Mouse (Mus musculus) ES-Bruce4 (cell line): ENCODE results near the gene Col4a2. TPM values are rescaled to one million over a fixed set of nuclear protein-coding genes. Genes with fewer than 3 reads are reported as not detected.
A peak's percentile ranks its signal among the peaks of the same experiment; 100 is the strongest.
"Not testable (repeated sequence)": the region's sequence is repeated elsewhere in the genome, so short reads cannot be mapped to it uniquely, and the experiment has no call there.

Experiments used
- H3K27ac ChIP-seq: 2 replicates; pipeline ENCODE4 v1.5.1; 2012; ENCODE audit warnings: low read length, inconsistent platforms; ENCODE audit not compliant: insufficient read depth
- H3K27me3 ChIP-seq: 2 replicates; pipeline ENCODE4 v1.6.1; 2012; ENCODE audit warnings: mild to moderate bottlenecking, low read length, inconsistent platforms; ENCODE audit not compliant: control insufficient read depth, poor library complexity, insufficient read depth, severe bottlenecking
- H3K36me3 ChIP-seq: 2 replicates; pipeline ENCODE4 v1.6.1; 2012; ENCODE audit warnings: inconsistent platforms, mild to moderate bottlenecking, low read length, moderate library complexity; ENCODE audit not compliant: control insufficient read depth, poor library complexity, insufficient read depth, severe bottlenecking
- H3K4me1 ChIP-seq: one replicate; pipeline ENCODE4 v1.8.1; 2011; ENCODE audit warnings: low read length; ENCODE audit not compliant: control insufficient read depth, insufficient read depth
- H3K4me3 ChIP-seq: 2 replicates; pipeline ENCODE4 v1.5.1; 2011; ENCODE audit warnings: low read depth, mild to moderate bottlenecking, low read length
- H3K9ac ChIP-seq: 2 replicates; pipeline ENCODE4 v1.6.1; 2012; ENCODE audit warnings: low read depth, mild to moderate bottlenecking, inconsistent platforms; ENCODE audit not compliant: poor library complexity, severe bottlenecking
- H3K9me3 ChIP-seq: replicated peaks from 2 replicates; pipeline ENCODE4 v1.6.1; 2012; ENCODE audit warnings: mild to moderate bottlenecking, low read length, inconsistent platforms; ENCODE audit not compliant: control insufficient read depth, poor library complexity, insufficient read depth, severe bottlenecking
- CTCF ChIP-seq: IDR thresholded peaks from one replicate; pipeline ENCODE4 v1.8.1; 2011; ENCODE audit warnings: low read depth, low read length
- EP300 ChIP-seq: IDR thresholded peaks from 2 replicates; pipeline ENCODE4 v1.6.1; 2011; ENCODE audit warnings: low read depth, low read length; ENCODE audit not compliant: insufficient read depth
- POLR2A ChIP-seq: IDR thresholded peaks from one replicate; pipeline ENCODE4 v1.8.1; 2011; ENCODE audit warnings: low read length; ENCODE audit not compliant: insufficient read depth
- polyA plus RNA-seq: library from polyadenylated mRNA; stranded (reverse); fragments of >200 nt; gene quantifications from 2 replicates; pipeline ENCODE4 v1.2.4, GENCODE M21; 2011; ENCODE audit warnings: low read depth; ENCODE audit not compliant: missing spikeins, insufficient read depth, insufficient read length

Col4a2 gene
- polyA plus RNA-seq, 1 experiment = 30.3 TPM

- H3K4me1 ChIP-seq = no peaks in the 10 kb centered on the region
- H3K36me3 ChIP-seq = no peaks in the 10 kb centered on the region
- H3K9me3 ChIP-seq = no peaks in the 10 kb centered on the region
- TF ChIP-seq CTCF (peak; percentile 86), EP300 (no peak)
- no peak overlapping the region for H3K27ac ChIP-seq
- no peak overlapping the region for H3K4me3 ChIP-seq
- no peak overlapping the region for H3K9ac ChIP-seq
- no peaks in the 10 kb centered on the region for H3K27me3 ChIP-seq
Measured at GRCm38 (mm10) chr8:11486142-11486541, 173.5 kb downstream of the Col4a2 start.

DNA sequence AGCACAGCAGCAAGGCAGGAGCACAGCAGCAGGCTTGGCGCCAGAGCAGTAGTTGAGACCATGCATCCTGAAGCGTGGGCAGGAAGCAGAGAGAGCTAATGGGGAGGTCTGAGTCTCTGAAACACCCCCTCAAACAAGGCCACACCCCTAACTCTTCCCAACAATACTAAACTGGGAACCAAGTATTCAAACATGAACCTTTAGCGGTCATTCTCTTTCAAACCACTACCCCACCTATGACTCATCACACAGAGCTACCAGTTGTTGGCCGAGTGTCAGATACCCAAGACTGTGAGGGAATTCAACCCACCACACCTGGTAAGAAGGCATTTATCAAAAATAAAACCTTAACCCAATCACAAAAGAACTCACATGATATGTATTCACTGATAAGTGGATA, 174.6 kb downstream of the Col4a2 start:
- Histone ChIP-seq H3K27me3 (no peaks in the 10 kb centered on the region), H3K4me3 (no peak overlapping the region), H3K9me3 (no peaks in the 10 kb centered on the region), H3K27ac (no peak overlapping the region), H3K4me1 (no peaks in the 10 kb centered on the region), H3K36me3 (no peaks in the 10 kb centered on the region), H3K9ac (no peak overlapping the region)
- TF ChIP-seq EP300 (no peak), POLR2A (no peak), CTCF (no peak)

DNA sequence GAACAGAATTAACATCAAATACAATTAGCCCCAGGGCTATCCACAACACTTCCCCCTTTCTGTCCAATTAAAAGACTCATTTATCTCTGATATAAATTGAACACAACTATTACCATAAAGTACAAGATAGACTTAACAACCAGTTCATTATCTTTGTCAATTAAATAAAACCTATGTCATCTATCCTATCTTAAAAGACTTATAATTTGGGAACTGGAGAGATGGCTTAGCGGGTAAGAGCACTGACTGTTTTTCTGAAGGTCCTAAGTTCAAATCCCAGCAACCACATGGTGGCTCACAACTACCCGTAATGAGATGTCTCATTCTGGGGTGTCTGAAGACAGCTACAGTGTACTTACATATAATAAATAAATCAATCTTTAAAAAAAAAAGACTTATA, 179.7 kb downstream of the Col4a2 start:
- not testable (repeated sequence) for H3K4me3 ChIP-seq, H3K36me3 ChIP-seq, H3K27me3 ChIP-seq, H3K9me3 ChIP-seq, H3K27ac ChIP-seq, H3K4me1 ChIP-seq, H3K9ac ChIP-seq

DNA sequence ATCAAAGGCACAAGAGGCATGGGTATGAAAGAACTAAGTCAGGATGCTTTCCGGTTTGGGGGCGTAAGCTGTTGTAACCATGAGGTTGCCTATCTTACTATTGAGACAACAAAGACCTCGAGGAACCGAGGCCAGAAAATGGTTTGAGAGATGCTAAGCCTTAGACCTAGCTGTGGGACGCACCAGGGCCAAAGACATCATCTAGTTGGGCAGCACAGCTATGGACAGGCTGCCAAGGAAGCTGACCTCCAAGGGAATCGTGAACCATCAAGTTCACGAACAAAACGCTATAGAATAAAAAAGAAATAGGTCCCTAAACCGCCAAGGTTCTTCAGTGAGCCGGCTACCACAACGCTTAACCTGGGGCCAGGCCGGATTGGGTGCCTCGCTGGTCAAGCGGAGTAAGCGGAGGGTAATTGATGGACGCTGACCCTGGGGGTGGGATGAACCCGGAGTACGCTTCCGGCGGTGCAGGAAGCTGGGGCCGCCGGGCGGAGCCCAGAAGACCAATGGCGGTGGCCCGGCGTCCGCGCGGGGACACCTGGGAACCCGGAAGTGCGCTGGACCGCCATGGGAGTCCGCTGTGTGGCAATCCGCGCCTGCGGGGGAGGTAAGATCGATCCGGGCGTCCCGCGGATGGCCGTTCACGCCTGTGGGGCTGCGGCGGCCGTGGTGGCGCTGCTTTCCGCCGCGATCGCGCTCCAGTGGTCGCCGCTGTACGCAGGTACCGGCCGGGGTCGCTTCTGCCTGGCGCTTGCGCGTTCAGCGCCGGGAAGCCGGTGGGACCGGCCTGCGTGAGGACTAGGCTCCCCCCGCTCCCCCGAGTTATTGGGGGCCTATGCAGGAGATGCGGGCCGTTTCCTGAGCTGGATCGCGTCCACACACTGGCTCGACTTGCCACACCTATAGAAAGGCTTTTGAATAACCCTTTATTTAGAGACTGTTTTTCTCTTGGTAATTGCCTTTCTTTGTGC, 184.7 kb downstream of the Col4a2 start, which contains the start of gene Naxd:
Gene Naxd, plus strand, starts transcription at position 490 of the 974 bp plus-strand sequence.
- peak within 1 kb of the TSS; percentile 83 for H3K9ac ChIP-seq

GRCm38 (mm10) chr8:11498281-11498680, 185.7 kb downstream of the Col4a2 start:
- Histone ChIP-seq H3K9ac (peak overlapping the region; percentile 83), H3K27ac (no peak overlapping the region)
- TF ChIP-seq CTCF (no peak), EP300 (no peak)

More for the DNA sequence above, 184.7 kb downstream of the Col4a2 start, which contains the start of gene Naxd:
- Histone ChIP-seq H3K27me3 (no peaks in the 10 kb centered on the region), H3K27ac (no peak within 1 kb of the TSS), H3K9me3 (no peaks in the 10 kb centered on the region), H3K4me3 (peak within 1 kb of the TSS; percentile 96), H3K36me3 (no peaks in the 10 kb centered on the region), H3K4me1 (no peaks in the 10 kb centered on the region)
- TF ChIP-seq CTCF (no peak), POLR2A (peak; percentile 43)

More at GRCm38 (mm10) chr8:11498281-11498680, 185.7 kb downstream of the Col4a2 start:
- Histone ChIP-seq H3K4me1 (no peaks in the 10 kb centered on the region), H3K27me3 (no peaks in the 10 kb centered on the region), H3K4me3 (peak overlapping the region; percentile 93), H3K9me3 (no peaks in the 10 kb centered on the region), H3K36me3 (peaks cover 2% of the 10 kb centered on the region; the same call in 1 of the 2 replicates)

Other genes with a start within 250 kb of the Col4a2 start
- 56.3 TPM in 2 replicates for gene Col4a1, start within 50 bp of the Col4a2 start, polyA plus RNA-seq
- 1.4 and 1.6 TPM in 2 replicates for gene Rab20, start 165.9 kb downstream of the Col4a2 start, polyA plus RNA-seq
- 34.7 and 35.5 TPM in 2 replicates for gene Naxd, start 184.7 kb downstream of the Col4a2 start, polyA plus RNA-seq
- 19.5 and 19.9 TPM in 2 replicates for gene Cars2, start 238.0 kb downstream of the Col4a2 start, polyA plus RNA-seq
- 58.2 and 59.1 TPM in 2 replicates for gene Ing1, start 242.8 kb downstream of the Col4a2 start, polyA plus RNA-seq